Mouse (Mus musculus) regulatory T cell (primary cell): Measurements from ENCODE around the gene Pctp.

Experiments
- in situ Hi-C: fragments of 300-600 bp; cut with MboI, MseI; formaldehyde crosslinking; loops from one replicate; pipeline ENCODE4 v1.15.1; 2025; ENCODE audit warnings: high pct_unique_total_duplicates

The Pctp gene

DNA sequence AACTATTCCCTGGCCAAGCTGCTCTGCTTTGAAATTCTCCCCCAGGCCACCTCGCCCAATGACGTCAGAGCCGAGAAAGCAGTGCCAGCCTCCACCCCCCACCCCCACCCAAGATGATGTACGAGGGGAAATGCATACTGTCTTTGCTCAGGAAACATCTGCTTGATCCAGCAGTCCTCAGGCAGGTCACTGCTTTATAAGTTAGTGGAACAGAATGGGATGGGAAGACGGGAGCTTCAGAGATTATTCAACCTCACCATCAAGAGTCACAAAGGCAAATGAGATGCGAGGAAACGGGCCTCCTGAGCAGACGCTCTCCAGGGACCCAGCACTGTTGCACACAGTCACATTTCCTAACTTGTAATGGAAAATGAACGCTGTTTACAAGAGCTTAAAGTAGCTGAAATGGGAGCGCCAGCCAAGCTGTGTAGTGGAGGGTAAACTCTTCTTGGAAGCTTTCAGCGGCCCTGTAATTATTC is 24.3 kb downstream of the Pctp start:
- in situ Hi-C loops = no loop called here

- in situ Hi-C loops = no loop called here
These were observed 24.8 kb downstream of the Pctp start for GRCm38 (mm10) chr11:89977746-89978352.

GRCm38 (mm10) chr11:89976361-89976760 is 26.3 kb downstream of the Pctp start:
- in situ Hi-C loops = no loop called here

GRCm38 (mm10) chr11:89971296-89971695 is 31.4 kb downstream of the Pctp start:
- in situ Hi-C loops = no loop called here

- in situ Hi-C loops = no loop called here
These were observed 32.0 kb downstream of the Pctp start for GRCm38 (mm10) chr11:89970726-89971125.

DNA sequence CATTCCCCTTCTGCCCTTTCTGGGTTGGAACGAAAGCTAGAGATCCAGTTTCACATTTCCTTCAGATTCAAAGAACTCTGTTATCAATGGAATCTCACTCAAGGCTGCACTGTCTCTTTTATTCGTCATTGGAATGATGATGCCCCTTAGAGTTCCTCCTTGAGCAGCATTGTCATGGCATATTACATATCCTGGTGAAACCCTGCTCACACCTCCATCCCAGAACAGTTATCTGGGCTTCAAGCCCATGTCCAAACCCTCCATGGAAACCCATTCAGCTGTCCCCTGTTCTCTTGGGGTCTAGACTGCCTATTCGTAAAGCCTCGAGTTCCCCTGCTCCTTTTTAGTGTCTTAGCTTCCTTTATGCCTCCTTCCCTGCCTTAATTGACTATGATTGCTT is 33.6 kb downstream of the Pctp start:
- in situ Hi-C loops = no loop called here

GRCm38 (mm10) chr11:89950691-89951270 is 51.9 kb downstream of the Pctp start:
- in situ Hi-C loops = no loop called here

GRCm38 (mm10) chr11:89947806-89948205 is 54.9 kb downstream of the Pctp start:
- in situ Hi-C loops = no loop called here

DNA sequence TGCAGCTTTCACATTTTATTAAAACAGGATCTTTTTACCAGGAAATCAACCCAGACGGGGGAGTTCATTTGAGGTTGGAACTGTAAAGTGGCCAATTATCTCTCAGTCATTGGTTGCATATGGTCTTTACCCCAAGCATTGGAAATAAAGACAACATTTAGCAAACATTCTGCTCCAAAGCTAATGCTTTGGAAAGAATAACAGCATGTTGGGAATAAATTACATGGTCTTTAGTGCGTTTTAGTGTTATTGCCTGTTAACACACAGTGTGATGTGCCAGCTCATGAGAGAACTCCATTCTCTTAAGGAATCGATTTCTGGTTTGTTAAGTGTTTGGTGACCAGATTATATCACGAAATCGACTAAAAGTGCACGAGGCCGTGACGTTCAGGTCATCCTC is 57.5 kb downstream of the Pctp start:
- in situ Hi-C loops = no loop called here

DNA sequence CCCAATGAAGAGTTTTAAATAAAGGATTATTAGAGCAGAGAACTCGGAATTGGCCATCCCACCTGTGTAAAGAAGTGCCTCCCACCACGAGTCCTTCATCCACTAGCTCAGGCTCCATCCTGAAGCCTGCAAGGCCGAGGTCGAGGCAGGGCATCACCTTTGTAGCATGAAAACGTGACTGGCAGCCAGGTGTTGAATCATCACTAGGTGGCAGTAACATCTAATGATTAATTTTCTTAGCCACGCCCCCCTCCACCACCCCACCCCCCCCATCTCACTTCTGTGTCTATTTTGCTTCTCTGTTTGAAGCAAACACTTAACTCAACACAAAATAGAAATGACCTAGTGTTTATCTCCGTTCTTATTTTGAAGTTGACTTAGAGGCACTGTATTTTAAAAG is 65.5 kb downstream of the Pctp start:
- in situ Hi-C loops = no loop called here
